Mouse (Mus musculus) embryonic facial prominence, embryonic 14.5 days (tissue): ENCODE results near the gene Ubald1. TPM values are rescaled to one million over a fixed set of nuclear protein-coding genes. Genes with fewer than 3 reads are reported as not detected.

Source experiments
- ATAC-seq: fragments of 200-750 bp; cut with Nextera tagmentation; 2 replicates; pipeline ENCODE4 v1.8.0; 2017; ENCODE audit warnings: low read depth, moderate number of reproducible peaks, moderate TSS enrichment
- DNase-seq: peaks from one replicate; pipeline ENCODE4 v3.0.0-alpha.2; 2015; ENCODE audit warnings: low spot score
- H3K27ac ChIP-seq: fragments of 300-500 bp; sonication (generic); replicated peaks from 2 replicates; pipeline ENCODE4 v1.5.1; 2014; ENCODE audit warnings: low read depth, mild to moderate bottlenecking, low read length, moderate library complexity
- H3K27me3 ChIP-seq: fragments of 300-500 bp; sonication (generic); replicated peaks from 2 replicates; pipeline ENCODE4 v1.6.1; 2014; ENCODE audit warnings: low read length; ENCODE audit not compliant: control insufficient read depth, insufficient read depth
- H3K36me3 ChIP-seq: fragments of 300-500 bp; sonication (generic); 2 replicates; pipeline ENCODE4 v1.6.1; 2014; ENCODE audit warnings: low read length, mixed read lengths; ENCODE audit not compliant: control insufficient read depth, insufficient read depth
- H3K4me1 ChIP-seq: fragments of 300-500 bp; sonication (generic); 2 replicates; pipeline ENCODE4 v1.6.1; 2014; ENCODE audit warnings: antibody characterized with exemption, low read length; ENCODE audit not compliant: control insufficient read depth, insufficient read depth
- H3K4me2 ChIP-seq: fragments of 300-500 bp; sonication (generic); 2 replicates; pipeline ENCODE4 v1.6.1; 2014; ENCODE audit warnings: low read depth, mild to moderate bottlenecking, low read length, moderate library complexity, mixed read lengths
- H3K4me3 ChIP-seq: fragments of 300-500 bp; sonication (generic); 2 replicates; pipeline ENCODE4 v1.5.1; 2014; ENCODE audit warnings: low read depth, mild to moderate bottlenecking, low read length
- H3K9ac ChIP-seq: fragments of 300-500 bp; sonication (generic); 2 replicates; pipeline ENCODE4 v1.6.1; 2014; ENCODE audit warnings: low read depth, mild to moderate bottlenecking, low read length, moderate library complexity, mixed read lengths
- H3K9me3 ChIP-seq: fragments of 300-500 bp; sonication (generic); 2 replicates; pipeline ENCODE4 v1.6.1; 2016; ENCODE audit warnings: low read length; ENCODE audit not compliant: control insufficient read depth
- WGBS: fragments of 180-500 bp; shearing (Covaris S2); extraction: QIAGEN DNeasy Blood & Tissue Kit; methylation state at CpG from one replicate; pipeline ENCODE4 v1.1.7; 2014; 5-methylcytosine and 5-hydroxymethylcytosine counted together
- polyA plus RNA-seq: library from polyadenylated mRNA; unstranded; fragments of >200 nt; fragmentation: Nextera tagmentation; extraction: Ambion mirVana; gene quantifications from 2 replicates; pipeline ENCODE4 v1.2.1, GENCODE M21; 2014

The Ubald1 gene
- polyA plus RNA-seq, 1 experiment from 2014 or later: 36.3 TPM

DNA sequence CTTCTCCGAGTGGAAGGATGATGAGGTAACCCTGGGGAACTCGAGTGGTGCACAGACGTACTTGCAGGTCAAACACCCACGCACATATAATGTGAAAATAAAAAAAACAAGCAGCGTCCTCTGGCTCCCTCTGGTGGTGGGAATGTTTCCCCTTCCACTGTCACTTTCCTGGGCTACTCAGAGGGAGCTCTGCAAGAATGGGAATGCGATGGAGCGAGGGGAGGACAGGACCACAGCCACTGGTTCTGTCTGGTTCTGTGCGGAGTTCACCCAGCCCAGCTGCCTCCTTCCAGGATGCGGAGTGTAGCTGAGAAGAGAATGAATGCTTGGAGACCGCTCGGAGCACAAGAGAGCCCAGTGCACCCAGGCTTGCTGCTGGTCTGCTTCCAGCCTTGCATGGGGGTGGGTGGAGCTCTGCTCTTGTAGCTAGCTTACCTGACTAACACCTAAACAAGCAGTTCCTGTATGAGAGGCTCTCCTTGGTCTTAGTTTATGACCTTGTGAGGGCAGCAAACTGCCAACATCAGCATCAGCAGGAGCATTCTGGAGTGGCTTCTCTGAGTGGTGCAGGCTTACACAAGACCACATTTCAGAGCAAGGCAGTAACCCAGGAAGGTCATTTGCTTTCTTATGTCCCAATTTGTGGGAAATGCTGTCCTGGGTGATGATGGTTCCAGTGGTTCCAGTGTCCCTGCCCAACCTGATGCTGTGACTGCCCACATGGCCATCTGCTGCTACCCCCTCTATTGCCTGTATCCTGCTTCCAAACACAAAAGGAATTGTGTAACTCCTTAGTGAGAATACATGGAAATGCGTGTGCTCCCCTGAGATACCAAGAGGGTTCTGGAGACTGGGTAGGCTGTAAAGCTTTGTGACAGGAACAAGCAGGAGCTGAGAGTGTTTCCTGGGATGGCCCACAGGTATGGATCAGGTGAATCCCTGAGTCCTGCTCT lies 33.9 kb upstream of the Ubald1 start:
- Histone ChIP-seq H3K9ac (no peak overlapping the region), H3K9me3 (no peaks in the 10 kb centered on the region), H3K4me1 (no peaks in the 10 kb centered on the region), H3K27me3 (no peaks in the 10 kb centered on the region), H3K4me2 (no peak overlapping the region), H3K4me3 (no peak overlapping the region), H3K36me3 (peaks cover 74% of the 10 kb centered on the region), H3K27ac (no peak overlapping the region)
- ATAC-seq: peak; percentile 76
- peak; percentile 81 for DNase-seq
- 34% methylated on average over 11 of the region's 12 CpGs for WGBS

DNA sequence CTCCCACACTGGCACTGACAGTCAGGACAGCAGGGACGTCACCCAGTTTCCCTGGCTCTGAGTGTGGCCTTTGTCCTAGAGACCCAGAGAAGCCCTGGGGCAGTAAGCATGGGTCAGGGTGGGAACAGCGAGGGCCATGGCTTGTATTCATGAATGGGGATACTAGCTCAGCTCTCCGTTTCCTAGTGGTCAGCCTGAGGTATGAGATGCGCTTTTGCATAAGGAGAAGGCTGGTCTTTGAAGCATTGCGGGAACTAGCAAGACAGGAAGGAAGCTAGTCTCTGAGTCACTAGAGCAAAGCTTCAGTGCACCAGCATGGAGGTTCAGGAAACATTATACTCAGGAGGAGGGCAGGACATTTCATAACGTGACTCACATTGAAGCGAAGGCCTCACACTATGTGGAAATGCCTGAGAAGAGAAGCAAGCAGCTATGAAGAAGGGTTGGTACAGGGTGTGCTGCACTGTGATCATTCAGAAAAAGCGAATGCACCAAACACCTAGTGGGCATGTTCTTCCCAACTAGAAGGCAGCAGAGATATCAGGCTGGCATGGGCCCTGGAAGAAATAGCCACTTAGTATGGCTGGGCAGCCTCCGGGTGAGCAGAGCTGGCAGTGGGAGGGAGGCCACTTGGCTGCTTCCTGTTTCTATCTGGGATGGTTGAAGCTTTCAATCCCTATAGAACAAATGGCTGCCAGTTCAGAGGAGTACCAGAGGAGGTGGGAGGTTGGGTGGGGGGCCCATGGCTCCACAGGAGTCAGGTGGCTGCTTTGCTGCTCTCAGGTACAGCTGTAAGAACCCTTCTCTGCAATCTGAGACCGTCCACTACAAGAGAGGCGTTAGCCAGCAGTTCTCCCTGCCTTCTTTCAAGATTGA lies 33.0 kb upstream of the Ubald1 start:
- Histone ChIP-seq H3K27me3 (no peaks in the 10 kb centered on the region), H3K4me1 (no peaks in the 10 kb centered on the region), H3K27ac (peak overlapping the region; percentile 30), H3K36me3 (peaks cover 70% of the 10 kb centered on the region), H3K4me2 (no peak overlapping the region), H3K9ac (no peak overlapping the region), H3K9me3 (no peaks in the 10 kb centered on the region), H3K4me3 (no peak overlapping the region)
- ATAC-seq (peak; percentile 1; the same call in 1 of the 2 replicates), DNase-seq (peak; percentile 27)
- WGBS: 57% methylated on average over 11 of the region's 11 CpGs

DNA sequence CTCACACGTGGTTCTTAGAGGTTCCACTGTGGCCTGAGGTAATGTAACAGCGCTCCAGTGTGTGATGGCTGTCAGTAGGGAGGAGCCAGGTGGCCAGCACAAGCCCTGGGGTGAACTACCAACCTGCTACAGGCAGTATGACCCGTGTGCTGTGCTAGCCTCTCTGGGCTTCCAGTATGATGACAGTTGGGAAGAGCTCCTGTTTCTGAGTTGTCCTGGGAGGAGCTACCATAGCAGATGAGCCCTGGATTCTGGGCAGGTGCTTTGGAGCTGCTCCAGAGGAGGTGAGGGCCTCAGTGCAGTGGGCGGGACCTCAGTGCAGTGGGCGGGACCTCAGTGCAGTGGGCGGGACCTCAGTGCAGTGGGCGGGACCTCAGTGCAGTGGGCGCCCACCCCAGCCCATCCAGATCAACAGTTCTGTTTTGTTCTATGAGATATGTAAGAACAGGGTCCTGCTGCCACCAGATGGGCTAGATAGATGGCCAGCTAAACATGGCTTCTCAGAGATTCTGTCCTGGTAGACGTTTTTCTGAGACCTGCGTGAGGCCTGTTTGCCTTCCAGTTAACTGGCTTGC lies 32.0 kb upstream of the Ubald1 start:
- no peaks in the 10 kb centered on the region for H3K9me3 ChIP-seq
- peak overlapping the region; percentile 30; the same call in 1 of the 2 replicates for H3K27ac ChIP-seq
- no peaks in the 10 kb centered on the region for H3K27me3 ChIP-seq
- H3K4me2 ChIP-seq: no peak overlapping the region
- H3K9ac ChIP-seq: no peak overlapping the region
- no peaks in the 10 kb centered on the region for H3K4me1 ChIP-seq
- peaks cover 70% of the 10 kb centered on the region for H3K36me3 ChIP-seq
- ATAC-seq: no peak
- H3K4me3 ChIP-seq: no peak overlapping the region
- WGBS: 75% methylated on average over 10 of the region's 10 CpGs
- DNase-seq: no peak

DNA sequence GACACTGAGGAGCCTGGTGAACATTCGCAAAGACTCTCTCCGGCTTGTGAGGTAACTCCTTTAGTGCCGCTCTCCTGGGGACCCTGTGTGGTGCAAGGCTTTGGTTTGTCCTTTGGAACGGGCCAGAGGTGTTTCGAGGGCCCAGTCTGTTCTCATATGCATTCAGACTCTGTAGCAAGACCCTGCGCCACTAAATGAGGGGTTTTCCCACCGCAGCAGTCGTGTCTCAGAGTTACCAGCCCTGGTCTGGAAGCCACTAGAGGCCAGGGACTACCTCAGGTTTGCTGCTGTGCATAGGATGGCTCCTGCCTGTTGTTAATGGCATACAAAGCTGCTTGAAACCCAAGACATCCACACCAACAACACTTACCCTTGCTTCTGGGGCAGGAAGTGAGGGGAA lies 30.6 kb upstream of the Ubald1 start:
- Histone ChIP-seq H3K4me2 (no peak overlapping the region), H3K36me3 (peaks cover 56% of the 10 kb centered on the region), H3K9me3 (no peaks in the 10 kb centered on the region), H3K27me3 (no peaks in the 10 kb centered on the region), H3K9ac (no peak overlapping the region), H3K4me1 (no peaks in the 10 kb centered on the region), H3K27ac (no peak overlapping the region), H3K4me3 (no peak overlapping the region)
- no peak for DNase-seq
- 95% methylated on average over 8 of the region's 8 CpGs for WGBS
- no peak for ATAC-seq

DNA sequence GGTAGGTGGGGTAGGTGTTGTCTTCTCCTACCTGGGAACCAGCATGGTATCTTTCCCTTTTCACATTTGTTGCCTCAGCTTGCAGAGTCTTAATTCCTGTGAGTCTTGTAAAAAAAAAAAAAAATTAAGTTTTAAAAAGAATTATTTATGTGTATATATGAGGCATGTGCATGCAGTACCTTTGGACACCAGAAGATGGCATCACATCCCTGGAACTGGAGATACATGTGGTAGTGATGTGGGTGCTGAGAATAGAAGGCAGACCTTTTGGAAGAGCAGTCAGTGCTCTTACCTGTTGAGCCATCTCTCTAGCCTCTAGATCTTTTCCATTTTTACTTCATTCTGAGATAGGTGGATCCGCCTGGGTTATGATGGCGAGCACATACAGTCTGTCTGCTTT lies 29.6 kb upstream of the Ubald1 start:
- Histone ChIP-seq H3K9me3 (no peaks in the 10 kb centered on the region), H3K4me2 (no peak overlapping the region), H3K4me3 (no peak overlapping the region), H3K36me3 (peaks cover 49% of the 10 kb centered on the region), H3K4me1 (no peaks in the 10 kb centered on the region), H3K27ac (no peak overlapping the region), H3K9ac (no peak overlapping the region), H3K27me3 (no peaks in the 10 kb centered on the region)
- no peak for ATAC-seq
- DNase-seq: no peak
- WGBS: 96% methylated on average over 2 of the region's 2 CpGs

DNA sequence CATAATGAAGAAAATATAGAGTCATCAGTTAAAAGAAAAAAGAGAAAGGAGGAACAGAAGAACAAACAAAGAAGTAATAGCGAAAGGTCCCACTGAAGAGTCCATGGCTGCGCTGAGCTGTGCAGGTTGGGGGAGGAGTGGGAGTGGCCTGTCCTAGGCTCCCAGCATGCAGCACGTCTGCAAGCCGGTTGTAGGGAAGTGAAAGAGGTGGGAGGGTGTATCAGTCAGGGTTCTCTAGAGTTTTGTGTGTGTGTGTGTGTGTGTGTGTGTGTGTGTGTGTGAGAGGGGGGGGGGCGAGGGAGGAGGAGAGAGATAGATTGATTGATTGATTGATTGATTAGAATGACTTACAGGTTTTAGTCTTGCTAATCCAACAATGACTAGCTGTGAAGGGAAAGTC lies 27.9 kb upstream of the Ubald1 start:
- Histone ChIP-seq H3K4me2 (no peak overlapping the region), H3K27ac (no peak overlapping the region), H3K9me3 (no peaks in the 10 kb centered on the region), H3K9ac (no peak overlapping the region), H3K36me3 (peaks cover 38% of the 10 kb centered on the region), H3K4me1 (no peaks in the 10 kb centered on the region), H3K4me3 (no peak overlapping the region), H3K27me3 (no peaks in the 10 kb centered on the region)
- no peak for DNase-seq
- 54% methylated on average over 5 of the region's 5 CpGs for WGBS
- ATAC-seq: no peak

DNA sequence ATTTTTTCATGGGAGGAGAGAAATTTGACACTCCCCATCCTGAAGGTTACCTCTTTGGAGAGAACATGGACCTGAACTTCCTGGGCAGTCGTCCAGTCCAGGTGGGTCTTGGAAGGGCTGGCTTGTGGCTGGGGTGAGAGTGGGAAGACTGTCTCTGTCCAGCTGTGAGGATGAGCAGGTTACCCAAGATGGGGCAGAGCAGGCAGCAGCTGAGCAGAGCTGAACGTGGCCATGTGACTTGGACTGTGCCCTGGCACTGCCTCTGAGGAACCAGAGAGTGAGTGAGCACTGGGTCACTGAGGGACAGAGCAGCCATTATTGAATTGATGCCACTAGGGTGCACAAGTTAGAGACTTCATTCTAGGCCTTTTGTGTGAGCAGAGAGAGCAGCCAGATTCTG lies 27.3 kb upstream of the Ubald1 start:
- Histone ChIP-seq H3K36me3 (peaks cover 36% of the 10 kb centered on the region), H3K27ac (no peak overlapping the region), H3K4me1 (no peaks in the 10 kb centered on the region), H3K27me3 (no peaks in the 10 kb centered on the region), H3K4me3 (no peak overlapping the region), H3K9ac (no peak overlapping the region), H3K9me3 (no peaks in the 10 kb centered on the region), H3K4me2 (no peak overlapping the region)
- 62% methylated on average over 2 of the region's 2 CpGs for WGBS
- no peak for DNase-seq
- no peak for ATAC-seq

DNA sequence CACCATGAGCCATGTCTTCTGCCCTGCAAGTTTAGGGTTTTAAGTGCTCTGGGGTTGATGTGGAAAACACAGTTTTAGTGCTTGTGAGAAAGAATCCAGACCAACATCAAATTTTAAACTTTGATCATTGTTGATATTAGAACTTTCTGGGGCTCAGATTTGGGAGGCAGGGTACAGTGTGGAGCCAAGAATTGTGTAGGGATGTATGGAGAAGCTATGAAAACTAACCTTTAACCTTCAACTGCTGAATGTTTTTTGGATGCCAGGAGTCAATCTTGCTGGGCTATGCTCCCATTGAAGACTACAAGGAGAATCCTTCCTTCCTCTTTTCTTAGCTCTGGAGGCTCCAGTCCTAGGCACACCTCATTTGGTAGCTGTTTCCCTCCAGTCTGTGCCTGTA lies 26.4 kb upstream of the Ubald1 start:
- no peak overlapping the region for H3K9ac ChIP-seq
- ATAC-seq (no peak), DNase-seq (no peak)
- no peak overlapping the region for H3K4me3 ChIP-seq
- no peak overlapping the region for H3K27ac ChIP-seq
- no peak overlapping the region for H3K4me2 ChIP-seq
- no peaks in the 10 kb centered on the region for H3K9me3 ChIP-seq
- peaks cover 27% of the 10 kb centered on the region for H3K36me3 ChIP-seq
- no peaks in the 10 kb centered on the region for H3K4me1 ChIP-seq
- no peaks in the 10 kb centered on the region for H3K27me3 ChIP-seq
